Mouse (Mus musculus): ENCODE data around the gene Nenf.

The Nenf gene

DNA sequence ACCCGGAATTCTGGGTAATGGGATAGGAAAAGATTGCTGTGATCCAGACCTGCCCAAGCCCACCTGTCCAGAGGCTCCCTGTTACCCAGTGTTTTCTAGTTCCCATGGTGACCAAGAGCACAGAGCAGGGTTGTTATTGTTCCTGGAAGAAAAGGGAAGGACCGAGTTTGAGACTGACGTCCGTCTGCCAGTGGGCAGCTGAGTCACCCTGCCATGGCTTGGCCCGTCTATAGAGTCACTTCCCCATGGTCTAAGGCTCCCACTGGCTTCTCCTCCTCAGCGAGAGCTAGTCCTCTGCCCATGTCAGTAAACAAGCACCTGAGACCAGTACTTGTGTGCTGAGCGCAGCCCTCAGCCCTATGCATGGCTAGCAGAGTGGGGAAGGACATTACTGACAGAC is 36.8 kb downstream of the Nenf start:
- DNase-seq, result no peak

DNA sequence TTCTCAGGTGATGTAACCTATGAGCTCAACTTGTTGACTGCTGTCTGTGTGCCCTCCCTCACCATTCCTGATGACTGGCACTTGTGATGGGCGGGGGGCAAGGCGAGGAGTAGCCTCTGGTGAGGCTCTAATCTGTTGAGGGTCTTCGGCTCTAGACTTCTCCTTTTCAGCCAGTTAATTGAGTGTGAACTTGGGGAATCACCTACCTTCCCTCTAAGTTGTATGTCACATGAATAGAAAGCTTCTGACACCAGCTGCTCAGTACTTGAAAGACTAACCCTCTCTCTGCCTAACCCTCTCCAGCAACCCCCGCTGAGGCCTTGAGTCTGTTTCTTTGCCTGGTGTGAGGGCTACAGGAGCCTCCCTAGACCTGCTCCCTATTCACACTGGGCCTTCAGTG is 39.7 kb downstream of the Nenf start:
- no peak for DNase-seq

DNA sequence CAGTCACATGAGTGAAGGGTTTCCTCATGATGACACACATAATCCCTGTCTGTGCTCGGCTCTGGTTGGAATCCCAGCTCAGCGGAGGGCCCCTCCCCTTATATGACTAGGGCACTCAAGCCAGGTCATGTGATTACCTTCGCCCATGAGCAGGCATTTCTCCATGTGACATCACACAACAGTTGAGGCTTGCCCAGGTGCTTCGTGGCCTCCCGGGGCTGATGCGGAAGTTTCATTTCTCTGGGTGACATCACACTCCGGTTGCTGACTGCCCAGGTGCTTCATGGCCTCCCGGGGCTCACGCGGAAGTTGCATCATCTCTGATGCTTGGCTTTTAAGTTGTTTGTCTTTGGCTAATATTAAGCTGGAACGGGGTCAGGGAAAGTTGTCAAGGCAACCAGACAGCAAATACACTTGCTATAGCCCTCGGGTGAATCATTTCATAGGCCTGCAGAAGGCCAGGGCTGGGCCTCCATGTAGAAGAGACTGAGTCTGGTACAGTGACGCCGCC is 40.4 kb downstream of the Nenf start:
- DNase-seq, result no peak

- no peak for DNase-seq
Observed at GRCm38 (mm10) chr1:191276181-191276580, 41.8 kb downstream of the Nenf start.

DNA sequence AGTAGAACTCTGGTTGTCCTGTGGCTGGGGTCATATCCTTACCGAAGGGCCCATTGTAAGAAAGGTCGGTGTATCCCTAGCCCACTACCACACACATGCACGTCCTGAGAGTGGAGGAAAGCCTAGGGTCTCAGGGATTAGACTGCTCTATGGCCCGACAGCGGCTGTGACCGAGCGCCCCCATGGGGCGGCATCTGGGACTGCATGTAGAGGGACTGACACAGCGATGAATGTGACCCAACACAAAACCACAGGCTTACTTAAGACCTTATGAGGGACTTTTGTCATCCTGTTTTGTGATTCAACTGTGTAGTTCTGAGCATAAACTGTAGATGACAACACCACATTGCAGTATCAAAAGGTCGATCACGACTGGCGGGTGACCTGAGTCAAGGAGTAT is 42.5 kb downstream of the Nenf start:
- peak; percentile 42 to 68 for DNase-seq

DNA sequence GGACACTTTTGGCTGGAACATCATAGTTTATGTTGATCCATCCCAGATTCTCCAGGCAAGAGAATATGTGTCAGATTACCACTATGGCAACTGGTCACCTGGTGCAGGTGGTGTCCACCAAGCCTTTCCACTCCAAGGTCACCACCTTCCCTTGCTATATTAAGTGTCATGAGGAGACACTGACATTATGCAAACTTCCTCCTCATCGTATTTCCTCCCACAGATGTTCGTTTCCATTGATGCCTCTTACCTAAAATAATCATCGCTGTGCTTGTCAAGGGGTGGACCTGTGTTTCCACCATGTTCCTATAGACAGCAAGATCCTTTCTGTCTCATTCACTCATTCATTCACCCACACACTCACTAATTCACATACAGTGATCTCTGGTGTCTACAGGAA is 45.3 kb downstream of the Nenf start:
- DNase-seq, result no peak

DNA sequence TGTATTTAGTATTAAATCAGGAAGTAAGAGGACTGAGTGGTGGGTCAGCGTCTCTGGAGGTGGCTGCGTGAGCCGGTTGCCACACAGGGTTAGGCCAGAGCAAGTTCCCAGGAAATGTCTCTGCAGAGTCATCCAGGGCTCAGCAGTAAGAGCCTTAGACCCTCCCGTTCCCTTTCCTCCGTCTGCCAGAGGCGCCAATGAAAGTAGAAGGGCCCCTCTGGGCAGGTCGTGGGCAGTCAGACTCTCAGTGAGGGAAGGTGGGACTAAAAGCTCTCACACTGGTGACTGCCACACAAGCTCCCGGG is 48.4 kb downstream of the Nenf start:
- no peak for DNase-seq

DNA sequence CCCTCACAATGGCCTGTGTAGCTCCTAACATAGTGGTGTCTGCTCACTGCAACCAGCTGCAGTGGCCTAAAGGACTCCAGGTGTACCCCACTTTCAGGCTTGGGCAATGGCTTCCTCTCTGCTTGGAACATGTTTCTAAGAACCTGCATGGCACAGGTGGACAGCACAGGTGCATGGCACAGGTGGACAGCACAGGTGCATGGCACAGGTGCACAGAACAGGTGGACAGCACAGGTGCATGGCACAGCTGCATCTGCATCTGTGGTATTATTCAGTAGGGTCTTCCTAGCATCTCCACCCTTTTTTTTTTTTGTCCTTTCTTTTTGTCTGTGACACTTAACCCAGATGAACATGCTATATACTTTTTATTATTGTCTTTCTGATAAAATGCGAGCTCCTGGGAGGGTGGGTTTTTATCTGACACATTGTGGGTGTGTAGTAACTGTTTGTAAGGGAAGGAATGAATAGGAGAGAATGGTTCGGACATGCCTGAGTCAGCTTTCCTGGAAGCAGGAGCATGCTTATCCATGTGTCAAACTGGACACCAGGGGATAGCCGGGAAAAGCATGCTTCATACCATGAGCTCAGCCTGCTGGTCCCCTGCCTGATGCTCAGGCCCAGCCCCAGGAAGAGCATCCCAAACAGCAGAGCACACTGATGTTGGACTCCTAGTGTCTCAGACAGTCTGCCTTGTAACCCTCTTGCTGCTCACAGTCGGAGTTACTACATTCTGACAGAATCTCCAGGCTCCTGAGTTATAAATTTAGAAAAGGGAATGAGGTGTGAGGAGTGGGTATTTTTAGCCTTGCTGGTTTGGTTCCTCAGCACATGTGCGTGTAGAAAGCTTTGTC is 49.0 kb downstream of the Nenf start:
- no peak for DNase-seq

- no peak for DNase-seq
Observed at GRCm38 (mm10) chr1:191267856-191268255, 50.1 kb downstream of the Nenf start.

DNA sequence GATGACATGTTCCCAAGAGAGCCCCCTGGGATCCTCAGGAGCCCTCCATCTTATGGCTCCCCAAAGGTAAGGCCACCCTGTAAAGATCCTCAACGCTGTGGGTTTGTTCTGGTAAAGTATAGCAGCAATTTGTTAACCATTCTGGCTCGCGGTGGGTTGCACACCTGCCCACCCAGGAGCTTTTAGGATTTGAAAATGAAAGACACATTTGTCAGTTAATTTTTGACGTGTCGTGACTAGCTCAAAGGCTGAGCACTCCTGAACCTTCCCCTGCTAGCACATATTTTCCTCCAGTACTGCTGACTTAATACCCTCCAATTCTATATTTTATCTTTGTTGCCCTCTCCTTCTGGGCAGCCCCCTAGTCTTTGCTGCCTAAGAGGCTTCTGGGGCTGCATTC is 50.8 kb downstream of the Nenf start:
- DNase-seq, result no peak

DNA sequence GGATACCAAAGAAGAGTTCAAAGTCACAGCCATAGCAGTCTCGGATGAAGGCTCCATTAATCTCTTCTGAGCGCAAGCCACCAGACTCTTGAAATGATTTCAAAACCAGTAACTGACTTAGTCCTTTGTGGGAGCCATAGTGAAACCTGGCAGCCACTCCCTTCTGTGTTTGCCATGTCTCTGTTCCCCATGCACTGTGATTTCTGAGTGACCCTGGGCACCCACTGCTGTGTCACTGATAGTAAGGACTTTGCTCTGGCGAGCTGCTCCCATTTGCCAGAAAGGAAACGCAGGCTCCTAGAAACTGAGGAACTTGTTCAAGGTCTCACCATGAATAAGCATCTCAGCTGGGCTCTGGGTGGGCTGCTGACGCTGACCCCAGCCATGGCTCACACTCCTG is 54.5 kb downstream of the Nenf start:
- no peak for DNase-seq

- no peak for DNase-seq
Observed at GRCm38 (mm10) chr1:191261861-191262260, 56.1 kb downstream of the Nenf start.

DNA sequence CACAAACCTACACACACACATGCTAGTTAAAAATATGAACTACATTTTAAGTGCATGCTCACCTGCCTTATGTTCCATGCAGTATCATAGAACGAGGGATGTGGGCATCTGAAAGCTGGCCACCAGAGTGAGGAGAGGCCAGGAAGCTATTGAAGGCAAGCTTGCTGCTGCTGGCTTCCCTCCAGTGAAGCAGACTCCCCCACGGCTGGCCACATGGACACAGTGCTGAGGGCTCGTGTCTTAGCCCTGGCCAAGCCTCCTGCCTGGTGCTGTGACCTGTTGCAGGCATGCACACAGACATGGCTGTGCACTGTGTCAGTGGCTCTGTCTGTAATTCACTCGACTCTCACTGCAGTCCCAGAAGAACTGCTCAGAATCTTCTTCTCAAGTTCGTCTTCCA is 58.3 kb downstream of the Nenf start:
- DNase-seq, result no peak

- DNase-seq, result no peak
Observed at GRCm38 (mm10) chr1:191259121-191259520, 58.9 kb downstream of the Nenf start.

DNA sequence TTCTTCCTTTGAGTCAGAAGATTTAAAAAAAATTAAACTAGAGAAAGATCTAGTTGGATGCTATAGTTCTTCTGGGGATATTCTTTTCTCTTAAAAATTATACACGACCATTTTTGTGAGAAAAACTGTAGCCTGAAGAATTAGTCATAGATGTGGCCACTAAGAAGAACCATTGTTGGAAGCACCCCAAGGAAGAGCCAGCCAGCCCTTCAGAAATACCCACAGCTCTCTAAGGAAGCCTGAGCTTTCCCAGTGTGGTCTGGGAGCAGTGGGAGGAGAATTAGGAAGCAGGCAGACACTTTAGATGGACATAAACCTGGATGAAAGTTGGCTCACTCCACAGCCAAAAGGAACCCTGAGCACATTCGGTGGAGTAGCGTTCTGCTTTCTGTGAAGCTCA is 59.5 kb downstream of the Nenf start:
- DNase-seq, result no peak

DNA sequence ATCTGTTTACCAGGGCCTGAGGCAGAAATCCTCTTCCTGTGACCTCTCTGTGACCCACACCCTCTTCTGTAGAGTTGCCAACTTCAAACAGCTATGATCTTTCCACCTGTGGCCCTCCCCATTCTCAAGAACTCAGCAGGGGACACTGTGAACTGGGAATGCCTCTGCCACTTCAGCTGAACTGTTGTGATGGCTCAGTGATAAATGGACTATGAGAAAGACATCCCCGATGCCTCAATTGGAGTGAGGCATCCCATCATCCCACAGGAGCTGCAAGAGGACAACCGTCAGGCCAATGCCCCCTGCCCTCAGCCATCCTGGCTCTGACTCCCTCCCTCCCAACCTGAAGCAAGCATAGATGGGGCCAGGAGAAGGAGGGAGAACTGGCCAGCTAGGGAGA is 60.0 kb downstream of the Nenf start:
- DNase-seq, result no peak

DNA sequence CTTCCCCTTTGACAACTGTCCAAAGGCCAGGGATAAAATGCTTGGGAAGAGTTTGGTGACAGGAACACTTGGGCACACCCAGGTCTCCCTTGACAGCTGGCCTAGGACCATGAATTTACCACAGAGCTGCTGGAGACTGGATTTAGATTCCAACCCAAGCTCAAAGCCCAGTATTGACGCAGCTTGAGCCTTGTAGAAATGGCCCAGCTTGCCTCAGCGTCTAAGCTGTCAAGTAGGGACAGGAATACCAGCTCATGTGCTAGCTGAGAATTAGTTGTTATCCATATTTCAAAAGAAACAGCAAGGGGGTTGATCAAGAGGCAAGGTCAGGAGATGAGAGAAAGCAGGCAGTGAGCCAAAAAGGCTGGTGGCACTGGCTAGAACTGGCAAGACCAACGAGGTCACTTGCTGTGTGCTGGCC is 60.6 kb downstream of the Nenf start:
- DNase-seq, result no peak
